Comparison of ENCODE assay signal across 8 mouse cellular contexts in genomic region chr10:87492661-87493551, GRCm38 (mm10). TPM values are rescaled to one million over a fixed set of nuclear protein-coding genes. Genes with fewer than 3 reads are reported as not detected.
A peak's percentile ranks its signal among the peaks of the same experiment; 100 is the strongest.
DNase-seq lines count a peak whose midpoint lies in the region; ATAC-seq lines count a peak whose summit lies in the region.

No protein-coding gene starts in this region.

- no peak overlapping the region for H3K27ac ChIP-seq in lung, embryonic 16.5 days (ENCODE audit: low read length)
- 0 out of 2 replicates have a peak overlapping the region, but pooled peaks have one; percentile 30 for H3K27ac ChIP-seq in embryonic facial prominence, embryonic 12.5 days
- no peak overlapping the region for H3K27ac ChIP-seq in heart, embryonic 11.5 days (ENCODE audit: low read depth, low read length)
- H3K27ac ChIP-seq in kidney, embryonic 14.5 days (ENCODE audit: low read depth, low read length) = no peak overlapping the region

- H3K4me1 ChIP-seq in lung, embryonic 16.5 days (replicated peaks; ENCODE audit: control insufficient read depth, insufficient read depth, low read length) = peaks cover 12% of the 10 kb centered on the region; the same call in 1 of the 2 replicates
- peaks cover 15% of the 10 kb centered on the region for H3K4me1 ChIP-seq in embryonic facial prominence, embryonic 12.5 days
- peaks cover 3% of the 10 kb centered on the region; the same call in 1 of the 2 replicates for H3K4me1 ChIP-seq in heart, embryonic 11.5 days (ENCODE audit: control insufficient read depth, insufficient read depth, low read length)
- peaks cover 13% of the 10 kb centered on the region; the same call in 1 of the 2 replicates for H3K4me1 ChIP-seq in kidney, embryonic 14.5 days (ENCODE audit: control insufficient read depth, insufficient read depth, low read length)

- ATAC-seq in lung, embryonic 16.5 days (ENCODE audit: low read depth) = peak; percentile 84
- ATAC-seq in embryonic facial prominence, embryonic 12.5 days (ENCODE audit: insufficient number of reproducible peaks, insufficient read depth, low FRiP score, low TSS enrichment) = peak; percentile 38; the same call in 1 of the 2 replicates
- no peak for ATAC-seq in heart, embryonic 11.5 days (replicated peaks; ENCODE audit: insufficient number of reproducible peaks, low FRiP score, low TSS enrichment)
- peak; percentile 62 for ATAC-seq in kidney, embryonic 14.5 days (ENCODE audit: low FRiP score, low TSS enrichment)
- ATAC-seq in erythroblast, adult 5-6 weeks (replicated peaks; ENCODE audit: low FRiP score, poor library complexity, severe bottlenecking) = no peak

- DNase-seq in lung, postnatal 25 days (ENCODE audit: low spot score) = no peak
- DNase-seq in liver = peak; percentile 17
- DNase-seq in ovary, adult 18-20 months (ENCODE audit: low spot score) = peak; percentile 30

- peaks cover 5% of the 10 kb centered on the region for H3K9me3 ChIP-seq in lung, embryonic 16.5 days (ENCODE audit: control insufficient read depth, low read length)
- H3K9me3 ChIP-seq in embryonic facial prominence, embryonic 12.5 days = 0 out of 2 replicates have a peak, but pooled peaks cover 1% of the 10 kb centered on the region
- H3K9me3 ChIP-seq in heart, embryonic 11.5 days (replicated peaks; ENCODE audit: control insufficient read depth, low read length) = 0 out of 2 replicates have a peak, but pooled peaks cover under 1% of the 10 kb centered on the region
- H3K9me3 ChIP-seq in kidney, embryonic 14.5 days (ENCODE audit: control insufficient read depth, low read length) = peaks cover 6% of the 10 kb centered on the region; the same call in 1 of the 2 replicates

- H3K36me3 ChIP-seq in lung, embryonic 16.5 days (ENCODE audit: control insufficient read depth, insufficient read depth, low read length) = no peaks in the 10 kb centered on the region
- no peaks in the 10 kb centered on the region for H3K36me3 ChIP-seq in embryonic facial prominence, embryonic 12.5 days
- H3K36me3 ChIP-seq in heart, embryonic 11.5 days (ENCODE audit: control insufficient read depth, insufficient read depth, low read length) = no peaks in the 10 kb centered on the region
- no peaks in the 10 kb centered on the region for H3K36me3 ChIP-seq in kidney, embryonic 14.5 days (ENCODE audit: control insufficient read depth, insufficient read depth, low read length)

- WGBS in lung, embryonic 16.5 days = under 1% methylated on average over 75 of the region's 90 CpGs
- WGBS in embryonic facial prominence, embryonic 12.5 days = under 1% methylated on average over 73 of the region's 90 CpGs
- WGBS in heart, embryonic 11.5 days (ENCODE audit: insufficient replicate concordance) = under 1% methylated on average over 84 of the region's 90 CpGs
- under 1% methylated on average over 87 of the region's 90 CpGs for WGBS in kidney, embryonic 14.5 days

- H3K4me2 ChIP-seq in lung, embryonic 16.5 days (ENCODE audit: low read depth, low read length) = peak overlapping the region; percentile 97
- H3K4me2 ChIP-seq in embryonic facial prominence, embryonic 12.5 days (replicated peaks) = peak overlapping the region; percentile 99
- peak overlapping the region; percentile 99 for H3K4me2 ChIP-seq in heart, embryonic 11.5 days
- peak overlapping the region; percentile 75 for H3K4me2 ChIP-seq in kidney, embryonic 14.5 days (replicated peaks; ENCODE audit: low read depth, low read length)

- peak overlapping the region; percentile 36 for H3K9ac ChIP-seq in lung, embryonic 16.5 days (ENCODE audit: low read length)
- peak overlapping the region; percentile 62 for H3K9ac ChIP-seq in embryonic facial prominence, embryonic 12.5 days
- H3K9ac ChIP-seq in heart, embryonic 11.5 days (ENCODE audit: low read depth, low read length) = peak overlapping the region; percentile 39; the same call in 1 of the 2 replicates
- H3K9ac ChIP-seq in kidney, embryonic 14.5 days (ENCODE audit: low read depth, low read length) = peak overlapping the region; percentile 51

- H3K4me3 ChIP-seq in lung, embryonic 16.5 days (ENCODE audit: low read length) = peak overlapping the region; percentile 63
- peak overlapping the region; percentile 67 for H3K4me3 ChIP-seq in embryonic facial prominence, embryonic 12.5 days
- H3K4me3 ChIP-seq in heart, embryonic 11.5 days (ENCODE audit: low read depth, low read length) = peak overlapping the region; percentile 70
- peak overlapping the region; percentile 57 for H3K4me3 ChIP-seq in kidney, embryonic 14.5 days (ENCODE audit: low read length)

- H3K27me3 ChIP-seq in lung, embryonic 16.5 days (ENCODE audit: control insufficient read depth, insufficient read depth, low read depth, low read length) = peaks cover 82% of the 10 kb centered on the region
- H3K27me3 ChIP-seq in embryonic facial prominence, embryonic 12.5 days = peaks cover 85% of the 10 kb centered on the region
- peaks cover 79% of the 10 kb centered on the region for H3K27me3 ChIP-seq in heart, embryonic 11.5 days (ENCODE audit: control insufficient read depth, insufficient read depth, low read length)
- peaks cover 90% of the 10 kb centered on the region for H3K27me3 ChIP-seq in kidney, embryonic 14.5 days (ENCODE audit: control insufficient read depth, insufficient read depth, low read length)

RNA-seq across cellular contexts. Expression of gene Ascl1, which starts 0.6 kb away (rescaled TPM):
- polyA plus RNA-seq in lung, embryonic 16.5 days (2015; fragmentation: Nextera tagmentation; extraction: Ambion mirVana) = 0.75 and 0.99 TPM in 2 replicates
- 5.7 and 6.2 TPM in 2 replicates for polyA plus RNA-seq in embryonic facial prominence, embryonic 12.5 days (2016; fragmentation: Nextera tagmentation; extraction: Ambion mirVana)
- 0.11 and 0.20 TPM in 2 replicates for polyA plus RNA-seq in heart, embryonic 11.5 days (2014; fragmentation: Nextera tagmentation; extraction: Ambion mirVana)
- polyA plus RNA-seq in kidney, embryonic 14.5 days (2014; fragmentation: Nextera tagmentation; extraction: Ambion mirVana) = 0.70 and 0.93 TPM in 2 replicates
- not detected in 2 replicates for total RNA-seq in erythroblast, adult 5-6 weeks (2015; ENCODE audit: low replicate concordance)
- not detected in 2 replicates for total RNA-seq in erythroblast, adult 5-6 weeks (2017; ENCODE audit: low replicate concordance)

RNA-seq across cellular contexts. Expression of gene Pah, which starts 28.7 kb away (rescaled TPM):
- polyA plus RNA-seq in lung, embryonic 16.5 days (2015; fragmentation: Nextera tagmentation; extraction: Ambion mirVana) = 0.16 and 0.73 TPM in 2 replicates
- polyA plus RNA-seq in embryonic facial prominence, embryonic 12.5 days (2016; fragmentation: Nextera tagmentation; extraction: Ambion mirVana) = not detected in 2 replicates
- polyA plus RNA-seq in heart, embryonic 11.5 days (2014; fragmentation: Nextera tagmentation; extraction: Ambion mirVana) = 0.18 and 0.31 TPM in 2 replicates
- polyA plus RNA-seq in kidney, embryonic 14.5 days (2014; fragmentation: Nextera tagmentation; extraction: Ambion mirVana) = 0.36 and 0.60 TPM in 2 replicates
- total RNA-seq in erythroblast, adult 5-6 weeks (2015; ENCODE audit: low replicate concordance) = not detected in 2 replicates
- total RNA-seq in erythroblast, adult 5-6 weeks (2017; ENCODE audit: low replicate concordance) = not detected in 2 replicates

Comparison
In these comparisons a context has a peak if more than half of its experiments do, and no peak if none do; other contexts are left out.
1. ATAC-seq: peak in lung, embryonic 16.5 days (single experiment), embryonic facial prominence, embryonic 12.5 days (single experiment) and kidney, embryonic 14.5 days (single experiment); none in heart, embryonic 11.5 days (single experiment) and erythroblast, adult 5-6 weeks (single experiment).
2. Peak in every context shown above with its lines, with median percentiles within 50 percentile points of each other: H3K4me2 ChIP-seq, H3K4me3 ChIP-seq and H3K9ac ChIP-seq.